Mouse (Mus musculus) embryo, embryonic 10.5 days (tissue): ENCODE measurements at regions not wholly inside any gene's neighbourhood (a gene's known extent, or its start where the extent isn't known, plus 50 kb on each side); places are given as distances from the start of the nearest gene placed in this dataset.

ENCODE experiments used
- DNase-seq: peaks from one replicate; pipeline ENCODE4 v3.0.0-alpha.2; 2015; ENCODE audit warnings: low spot score

DNA sequence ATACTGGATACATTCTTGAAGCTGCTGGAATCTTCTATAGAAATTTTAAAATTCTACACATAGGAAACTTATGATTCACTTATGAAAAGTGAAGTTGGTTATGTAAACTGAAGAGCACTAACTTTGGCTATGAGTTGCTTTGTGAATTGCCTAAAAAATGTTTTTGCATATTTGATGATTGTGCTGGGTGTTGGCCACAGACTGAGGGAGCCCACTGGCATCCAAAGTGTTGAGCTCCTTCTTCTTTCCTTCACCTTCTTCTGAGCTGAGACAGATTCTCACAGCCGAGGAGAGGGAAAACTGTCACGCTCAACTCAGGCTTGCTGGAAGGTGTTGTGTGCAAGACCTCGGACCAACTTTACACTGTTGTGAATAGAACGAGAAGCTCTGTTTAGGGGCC, 243.7 kb downstream of the Gm10260 start:
- DNase-seq, result no peak

GRCm38 (mm10) chr13:97514421-97515066, 245.9 kb downstream of the Gm10260 start:
- DNase-seq, result no peak

- DNase-seq, result no peak
These were observed 247.9 kb downstream of the Gm10260 start for GRCm38 (mm10) chr13:97512521-97512920.

GRCm38 (mm10) chr13:97510431-97511261, 249.8 kb downstream of the Gm10260 start:
- no peak for DNase-seq

GRCm38 (mm10) chr13:97504949-97505348, 255.5 kb downstream of the Gm10260 start:
- no peak for DNase-seq

DNA sequence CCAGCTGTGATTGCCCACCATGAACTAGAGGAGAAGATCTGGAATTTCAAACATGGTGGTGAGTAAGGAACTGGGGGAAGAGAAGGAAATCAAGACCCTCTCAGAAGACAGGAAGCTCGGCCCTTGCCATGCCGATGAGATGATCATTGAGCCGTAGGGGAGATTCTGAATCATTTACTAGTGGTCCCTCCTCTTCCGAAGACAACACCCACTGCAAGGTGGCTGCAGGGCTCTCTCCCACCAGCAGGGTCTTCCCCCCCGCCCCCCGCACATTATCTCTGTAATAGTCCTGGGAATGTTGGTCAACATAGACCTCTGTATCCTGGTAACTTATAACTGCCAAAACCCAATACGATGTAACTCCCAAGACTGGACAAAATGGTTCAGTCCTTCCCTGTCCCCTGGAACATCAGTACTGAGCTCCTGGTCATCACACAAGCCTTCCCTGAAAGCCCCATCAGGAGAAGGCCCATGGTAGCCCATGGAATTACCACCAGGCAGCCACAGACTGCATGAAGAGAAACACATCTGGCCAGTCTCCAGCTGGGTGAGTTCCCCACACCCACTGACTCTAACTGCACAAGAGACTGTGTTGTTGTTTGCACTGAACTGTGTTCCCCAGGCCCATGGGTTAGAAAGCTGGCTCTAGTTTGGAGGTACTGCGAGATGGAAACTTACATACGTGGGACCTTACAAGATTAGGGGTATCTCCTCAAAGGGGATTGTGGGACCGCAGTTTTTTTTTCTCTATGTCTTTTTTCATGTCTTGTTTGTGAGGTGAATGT, 256.3 kb downstream of the Gm10260 start:
- no peak for DNase-seq

DNA sequence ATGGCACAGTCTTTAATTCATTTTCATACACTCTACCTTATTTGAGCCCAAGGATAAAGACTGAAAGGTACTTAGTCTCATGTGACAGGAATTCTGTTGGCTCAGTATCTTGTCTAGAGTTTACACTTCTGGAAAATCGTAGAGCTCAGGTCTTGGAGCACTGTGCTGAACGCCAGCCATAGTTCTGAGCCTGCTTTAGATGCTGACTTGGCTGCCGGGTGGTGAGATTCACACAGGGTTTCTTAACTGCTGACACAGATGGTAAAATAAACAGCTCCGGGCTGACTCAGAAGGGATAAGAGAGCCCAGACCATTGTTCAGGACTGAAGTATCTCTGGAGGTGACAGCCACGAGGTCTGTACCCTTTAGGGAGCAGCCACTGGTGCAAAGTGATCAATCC, 257.0 kb downstream of the Gm10260 start:
- no peak for DNase-seq

GRCm38 (mm10) chr13:97500155-97500554, 259.2 kb downstream of the Enc1 start:
- no peak for DNase-seq

- no peak for DNase-seq
These were observed 258.1 kb downstream of the Enc1 start for GRCm38 (mm10) chr13:97498981-97499380.

GRCm38 (mm10) chr13:97497928-97498327, 257.0 kb downstream of the Enc1 start:
- DNase-seq, result no peak

DNA sequence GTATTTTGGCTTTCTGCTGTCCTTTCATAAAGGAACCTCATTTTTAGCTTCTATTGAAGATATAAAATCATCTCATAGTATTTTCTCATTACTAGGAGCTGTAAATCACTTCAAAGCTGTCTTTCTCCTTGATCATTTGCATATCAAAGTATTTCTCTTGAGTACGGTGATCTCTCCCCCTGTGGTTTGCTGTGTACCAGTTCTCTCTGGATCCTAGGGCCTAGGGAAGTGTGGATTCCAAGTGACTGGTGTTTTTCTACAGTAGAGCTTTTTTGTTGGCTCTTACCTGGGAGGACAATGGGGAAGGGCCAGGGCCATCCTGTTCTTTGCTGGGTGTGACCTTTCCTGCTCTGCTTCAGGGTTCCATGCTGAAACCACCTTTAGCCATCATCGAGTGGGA, 253.9 kb downstream of the Enc1 start:
- DNase-seq, result no peak

DNA sequence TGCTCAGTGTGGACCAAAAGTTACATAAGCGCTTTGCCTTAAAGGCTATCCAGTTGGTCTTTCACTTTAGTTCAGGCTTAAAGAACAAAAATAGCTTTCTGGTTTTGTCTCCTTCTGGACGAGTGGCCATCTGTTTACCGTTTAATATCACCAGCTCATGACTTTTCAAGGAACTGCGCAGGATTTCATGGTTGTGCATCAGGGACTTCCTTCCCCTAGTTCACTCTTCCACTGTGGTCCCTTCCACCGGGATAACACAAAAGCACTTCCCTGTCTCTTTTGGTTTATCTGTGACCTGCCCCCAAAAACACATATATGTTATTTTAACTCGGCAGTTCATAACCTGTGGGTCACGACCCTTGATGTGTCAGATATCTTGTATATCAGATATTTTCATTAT, 252.9 kb downstream of the Enc1 start:
- DNase-seq, result no peak

DNA sequence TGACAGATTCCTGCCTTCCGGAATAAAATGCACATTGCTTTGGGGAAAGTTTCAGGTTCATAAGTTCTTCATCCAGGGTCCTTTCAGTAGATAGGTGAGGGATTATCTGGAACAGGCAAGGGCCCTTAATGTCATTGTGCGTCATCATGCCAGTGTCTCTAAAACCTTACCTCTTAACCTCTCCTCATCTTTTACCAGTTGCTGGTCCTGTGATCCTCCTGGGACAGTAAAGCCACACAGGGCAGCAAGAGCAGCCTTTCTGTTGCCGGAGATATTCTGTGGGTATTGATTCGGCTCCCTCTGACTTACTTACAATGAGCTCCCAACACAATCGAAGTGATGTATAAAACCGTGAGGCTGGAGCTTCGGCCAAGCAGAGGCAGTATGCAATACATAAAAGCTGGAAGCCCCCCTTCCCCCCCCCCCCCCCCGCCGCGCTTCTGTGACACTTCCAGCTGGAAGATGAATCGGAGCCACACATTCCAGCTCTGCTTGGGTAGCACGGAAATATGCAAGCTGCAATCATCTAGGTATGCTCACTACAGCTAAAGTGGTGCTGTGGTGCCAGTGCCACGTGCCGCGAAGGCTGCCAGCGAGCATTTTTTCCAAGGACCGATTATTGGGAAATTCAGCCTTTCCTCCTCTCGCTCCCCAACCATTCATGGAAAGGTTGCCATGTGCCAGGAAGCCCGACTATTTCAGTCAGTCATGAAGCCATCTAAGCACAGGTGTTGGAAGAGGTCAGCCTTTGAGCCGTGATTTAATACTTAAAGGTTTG, 252.2 kb downstream of the Enc1 start:
- no peak for DNase-seq

DNA sequence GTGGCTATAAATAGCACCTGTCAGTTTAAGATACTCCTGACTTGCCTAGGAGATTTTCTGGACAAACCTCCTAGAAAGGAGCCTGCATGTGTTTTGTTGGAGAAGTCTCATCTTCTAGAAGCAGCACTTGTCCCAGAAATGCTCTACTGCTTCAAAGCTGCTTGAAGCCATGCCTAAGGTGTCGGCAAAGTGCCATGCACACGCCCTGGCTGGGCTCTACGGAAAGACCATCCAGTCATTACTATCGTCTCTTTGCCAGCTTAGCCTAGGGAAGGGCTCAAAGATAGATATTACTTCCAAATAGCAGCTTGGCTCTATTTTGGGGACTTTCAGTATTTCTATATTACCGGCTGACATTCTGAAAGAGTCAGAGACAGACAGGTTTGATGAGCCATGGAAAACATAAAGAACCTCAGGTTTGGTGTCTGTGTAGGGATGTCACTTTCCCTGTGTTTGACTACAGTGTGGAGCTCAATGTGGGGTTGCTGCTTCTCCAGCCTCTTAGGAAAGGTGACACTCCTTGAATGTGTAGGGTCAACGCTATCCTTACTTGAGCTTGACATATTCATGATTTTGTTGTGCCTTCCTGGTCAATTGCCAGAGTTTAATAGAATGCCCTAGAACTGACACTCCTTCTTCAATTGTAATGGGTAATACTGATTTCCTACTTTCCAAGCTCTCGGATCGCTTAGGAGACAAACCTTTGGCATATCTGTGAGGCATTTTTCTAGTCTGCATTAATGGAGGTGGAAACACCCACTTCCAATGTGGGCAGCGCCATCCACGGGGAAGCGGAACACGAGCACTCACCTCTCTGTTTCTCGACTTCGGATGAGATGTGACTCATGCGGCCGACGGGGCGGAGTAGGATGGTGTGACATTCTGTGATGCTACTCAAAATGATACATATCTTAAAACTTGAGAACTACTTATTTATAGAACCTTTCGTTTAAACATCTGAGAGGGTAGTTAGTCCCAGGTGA, 251.3 kb downstream of the Enc1 start:
- no peak for DNase-seq

DNA sequence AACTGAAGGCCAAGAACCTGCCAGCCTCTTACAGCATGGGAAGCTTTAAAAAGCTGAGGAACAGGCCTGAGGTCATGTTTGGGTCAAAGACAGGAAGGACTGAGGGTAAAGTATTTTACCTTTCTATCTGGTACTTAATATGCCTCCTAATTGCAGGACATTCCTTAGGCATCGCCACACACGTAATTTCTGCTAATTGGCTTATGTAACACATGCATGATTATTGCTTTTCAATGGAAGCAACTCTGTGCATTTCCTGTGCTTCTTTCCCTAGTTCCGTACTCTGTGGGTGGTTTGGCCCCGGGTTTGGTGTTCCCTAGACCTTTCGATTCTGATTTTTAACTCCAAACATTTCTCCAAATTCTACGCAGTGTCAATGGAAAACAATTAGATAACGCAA, 249.2 kb downstream of the Enc1 start:
- DNase-seq, result no peak

DNA sequence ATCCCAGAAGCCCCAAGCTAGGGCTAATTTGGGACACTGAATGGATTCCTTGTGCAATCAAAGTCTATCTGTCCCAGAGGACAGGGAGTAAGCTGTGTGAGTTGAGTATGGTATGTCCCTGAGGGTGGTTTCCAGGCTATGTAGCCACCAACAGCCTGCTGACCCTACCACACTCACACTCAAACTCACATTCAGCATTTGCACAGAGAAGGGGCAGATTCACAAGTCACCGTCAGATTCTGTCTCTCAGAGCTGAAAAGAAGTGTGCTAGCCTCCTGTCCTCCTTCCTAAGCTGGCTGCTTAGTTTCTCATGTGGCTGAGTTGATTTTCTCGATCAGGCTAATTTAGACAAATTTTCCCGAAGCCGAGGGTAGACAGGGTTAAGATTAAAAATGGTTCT, 248.8 kb downstream of the Enc1 start:
- DNase-seq, result no peak

DNA sequence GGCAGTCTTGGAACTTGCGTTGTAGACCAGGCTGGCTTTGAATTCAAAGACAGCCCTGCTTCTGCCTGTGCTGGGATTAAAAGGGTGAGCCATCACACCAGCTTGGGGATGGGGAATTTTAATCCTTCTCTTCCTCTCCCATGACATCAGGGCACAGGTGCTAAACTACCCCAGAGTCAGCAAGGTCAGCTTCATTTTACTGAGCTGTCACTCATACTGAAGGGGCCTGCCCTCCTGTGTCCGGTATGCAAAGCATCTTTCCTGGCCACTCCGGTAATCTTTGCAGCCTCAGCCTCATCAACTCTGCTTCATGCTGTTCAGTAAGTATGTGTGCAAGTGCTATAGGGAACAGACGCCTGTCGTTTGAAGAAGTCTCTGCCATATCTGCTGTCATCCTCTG, 248.1 kb downstream of the Enc1 start:
- DNase-seq, result peak; percentile 53

GRCm38 (mm10) chr13:97488518-97488917, 247.6 kb downstream of the Enc1 start:
- no peak for DNase-seq

- no peak for DNase-seq
These were observed 247.0 kb downstream of the Enc1 start for GRCm38 (mm10) chr13:97487746-97488473.

DNA sequence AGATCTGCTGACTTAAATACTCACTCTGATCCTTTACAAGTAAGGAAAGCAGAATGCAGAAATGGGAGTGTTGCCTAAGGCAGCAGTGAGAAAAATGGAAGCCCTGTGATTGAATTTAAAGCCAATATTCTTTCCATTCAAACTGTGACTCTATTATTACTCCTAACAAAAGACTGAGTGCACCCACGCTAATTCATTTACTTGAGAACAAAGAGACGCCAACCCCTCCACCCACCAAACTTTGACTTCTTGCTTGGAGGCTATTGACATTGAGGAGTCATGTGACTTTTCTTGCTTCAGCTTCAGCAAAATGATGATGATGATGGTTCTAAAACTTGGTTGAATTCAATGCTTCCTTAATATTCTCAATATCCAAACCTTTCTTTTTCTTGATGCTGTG, 245.6 kb downstream of the Enc1 start:
- DNase-seq, result no peak
